Mouse (Mus musculus) forebrain, embryonic 11.5 days (tissue): ENCODE measurements around the gene Lrrc43. TPM values are rescaled to one million over a fixed set of nuclear protein-coding genes. Genes with fewer than 3 reads are reported as not detected.

ENCODE experiments used
- ATAC-seq: fragments of 200-750 bp; cut with Nextera tagmentation; replicated peaks from 2 replicates; pipeline ENCODE4 v1.8.0; 2017; ENCODE audit warnings: moderate TSS enrichment; ENCODE audit not compliant: low FRiP score
- DNase-seq: peaks from one replicate; pipeline ENCODE4 v3.0.0-alpha.2; 2017; ENCODE audit warnings: low spot score
- H3K27ac ChIP-seq: fragments of 300-500 bp; sonication (generic); 2 replicates; pipeline ENCODE4 v1.5.1; 2014; ENCODE audit warnings: low read depth, low read length
- H3K27me3 ChIP-seq: fragments of 300-500 bp; sonication (generic); 2 replicates; pipeline ENCODE4 v1.6.1; 2014; ENCODE audit warnings: mild to moderate bottlenecking, low read length, mixed read lengths; ENCODE audit not compliant: control insufficient read depth, insufficient read depth
- H3K36me3 ChIP-seq: fragments of 300-500 bp; sonication (generic); 2 replicates; pipeline ENCODE4 v1.6.1; 2014; ENCODE audit warnings: mild to moderate bottlenecking, low read length, moderate library complexity, mixed read lengths; ENCODE audit not compliant: control insufficient read depth, insufficient read depth
- H3K4me1 ChIP-seq: fragments of 300-500 bp; sonication (generic); replicated peaks from 2 replicates; pipeline ENCODE4 v1.6.1; 2014; ENCODE audit warnings: low read length, mixed read lengths; ENCODE audit not compliant: control insufficient read depth, insufficient read depth
- H3K4me2 ChIP-seq: fragments of 300-500 bp; sonication (generic); 2 replicates; pipeline ENCODE4 v1.6.1; 2014; ENCODE audit warnings: low read depth, mild to moderate bottlenecking, low read length, moderate library complexity, mixed read lengths; ENCODE audit not compliant: severe bottlenecking
- H3K4me3 ChIP-seq: fragments of 300-500 bp; sonication (generic); 2 replicates; pipeline ENCODE4 v1.5.1; 2014; ENCODE audit warnings: low read depth, low read length
- H3K9ac ChIP-seq: fragments of 300-500 bp; sonication (generic); 2 replicates; pipeline ENCODE4 v1.6.1; 2014; ENCODE audit warnings: low read length
- H3K9me3 ChIP-seq: fragments of 300-500 bp; sonication (generic); 2 replicates; pipeline ENCODE4 v1.6.1; 2016; ENCODE audit warnings: low read length, mixed read lengths; ENCODE audit not compliant: control insufficient read depth
- WGBS: fragments of 180-500 bp; shearing (Covaris S2); extraction: QIAGEN DNeasy Blood & Tissue Kit; methylation state at CpG from one replicate; pipeline ENCODE4 v1.1.7; 2014; 5-methylcytosine and 5-hydroxymethylcytosine counted together
- polyA plus RNA-seq: library from polyadenylated mRNA; unstranded; fragments of >200 nt; fragmentation: Nextera tagmentation; extraction: Ambion mirVana; gene quantifications from 2 replicates; pipeline ENCODE4 v1.2.1, GENCODE M21; 2014

The Lrrc43 gene
- polyA plus RNA-seq, 1 experiment from 2014 or later, result not detected

GRCm38 (mm10) chr5:123524393-123524750, 35.3 kb downstream of the Lrrc43 start:
- Histone ChIP-seq H3K9ac (peak overlapping the region; percentile 46), H3K27ac (peak overlapping the region; percentile 27; the same call in 1 of the 2 replicates), H3K27me3 (no peaks in the 10 kb centered on the region), H3K4me1 (peaks cover 9% of the 10 kb centered on the region), H3K4me3 (peak overlapping the region; percentile 90), H3K9me3 (no peaks in the 10 kb centered on the region), H3K4me2 (peak overlapping the region; percentile 93), H3K36me3 (no peaks in the 10 kb centered on the region)
- WGBS, result under 1% methylated on average over 26 of the region's 27 CpGs
- ATAC-seq (peak; percentile 95), DNase-seq (no peak)

GRCm38 (mm10) chr5:123525281-123525680, 36.2 kb downstream of the Lrrc43 start, which contains the start of gene Gm49027:
Gene Gm49027 (minus strand): TSS chr5:123525488.
- H3K4me1 ChIP-seq, result peaks cover 9% of the 10 kb centered on the region
- no peaks in the 10 kb centered on the region for H3K9me3 ChIP-seq
- peak within 1 kb of the TSS; percentile 90 for H3K4me3 ChIP-seq
- DNase-seq, result peak; percentile 46
- WGBS, result 88% methylated on average over 7 of the region's 7 CpGs
- H3K36me3 ChIP-seq, result no peaks in the 10 kb centered on the region
- ATAC-seq, result no peak
- peak within 1 kb of the TSS; percentile 93 for H3K4me2 ChIP-seq
- H3K9ac ChIP-seq, result peak within 1 kb of the TSS; percentile 46
- H3K27me3 ChIP-seq, result no peaks in the 10 kb centered on the region
- H3K27ac ChIP-seq, result peak within 1 kb of the TSS; percentile 27; the same call in 1 of the 2 replicates

GRCm38 (mm10) chr5:123525916-123526495, 36.9 kb downstream of the Lrrc43 start:
- H3K27me3 ChIP-seq, result no peaks in the 10 kb centered on the region
- peak; percentile 44 for DNase-seq
- WGBS, result 92% methylated on average over 9 of the region's 9 CpGs
- H3K27ac ChIP-seq, result no peak overlapping the region
- H3K9ac ChIP-seq, result no peak overlapping the region
- H3K4me3 ChIP-seq, result no peak overlapping the region
- H3K9me3 ChIP-seq, result no peaks in the 10 kb centered on the region
- H3K4me1 ChIP-seq, result peaks cover 9% of the 10 kb centered on the region
- ATAC-seq, result no peak
- H3K36me3 ChIP-seq, result no peaks in the 10 kb centered on the region; the same call in 1 of the 2 replicates
- H3K4me2 ChIP-seq, result no peak overlapping the region

- Histone ChIP-seq H3K27me3 (no peaks in the 10 kb centered on the region), H3K4me3 (no peak overlapping the region), H3K36me3 (no peaks in the 10 kb centered on the region; the same call in 1 of the 2 replicates), H3K9me3 (no peaks in the 10 kb centered on the region), H3K27ac (no peak overlapping the region), H3K4me1 (0 out of 2 replicates have a peak, but pooled peaks cover 2% of the 10 kb centered on the region), H3K9ac (no peak overlapping the region), H3K4me2 (no peak overlapping the region)
- ATAC-seq, result no peak
- WGBS, result 77% methylated on average over 7 of the region's 7 CpGs
- peak; percentile 44 for DNase-seq
Measured at GRCm38 (mm10) chr5:123528641-123529040, 39.5 kb downstream of the Lrrc43 start.

GRCm38 (mm10) chr5:123530056-123530455, 41.0 kb downstream of the Lrrc43 start:
- Histone ChIP-seq H3K4me1 (no peaks in the 10 kb centered on the region), H3K4me3 (no peak overlapping the region), H3K27ac (no peak overlapping the region), H3K9me3 (no peaks in the 10 kb centered on the region), H3K4me2 (no peak overlapping the region), H3K27me3 (no peaks in the 10 kb centered on the region), H3K36me3 (no peaks in the 10 kb centered on the region; the same call in 1 of the 2 replicates), H3K9ac (no peak overlapping the region)
- ATAC-seq, result no peak
- DNase-seq, result peak; percentile 42
- WGBS, result 90% methylated on average over 8 of the region's 8 CpGs

- no peak for DNase-seq
- 92% methylated on average over 10 of the region's 10 CpGs for WGBS
- Histone ChIP-seq H3K4me1 (no peaks in the 10 kb centered on the region), H3K36me3 (no peaks in the 10 kb centered on the region; the same call in 1 of the 2 replicates), H3K4me3 (no peak overlapping the region), H3K27ac (no peak overlapping the region), H3K9me3 (no peaks in the 10 kb centered on the region), H3K27me3 (no peaks in the 10 kb centered on the region), H3K9ac (no peak overlapping the region), H3K4me2 (no peak overlapping the region)
- ATAC-seq, result no peak
Measured at GRCm38 (mm10) chr5:123533801-123534200, 44.7 kb downstream of the Lrrc43 start.

- ATAC-seq, result no peak
- Histone ChIP-seq H3K4me2 (no peak overlapping the region), H3K36me3 (no peaks in the 10 kb centered on the region; the same call in 1 of the 2 replicates), H3K27ac (no peak overlapping the region), H3K27me3 (no peaks in the 10 kb centered on the region), H3K4me3 (no peak overlapping the region), H3K4me1 (no peaks in the 10 kb centered on the region), H3K9ac (no peak overlapping the region), H3K9me3 (no peaks in the 10 kb centered on the region)
- WGBS, result 91% methylated on average over 7 of the region's 7 CpGs
- DNase-seq, result no peak
Measured at GRCm38 (mm10) chr5:123555693-123556092, 66.6 kb downstream of the Lrrc43 start.

GRCm38 (mm10) chr5:123556451-123556850, 67.3 kb downstream of the Lrrc43 start:
- 75% methylated on average over 2 of the region's 2 CpGs for WGBS

More at GRCm38 (mm10) chr5:123556451-123556850, 67.3 kb downstream of the Lrrc43 start:
- Histone ChIP-seq H3K4me3 (no peak overlapping the region), H3K36me3 (no peaks in the 10 kb centered on the region; the same call in 1 of the 2 replicates), H3K27me3 (no peaks in the 10 kb centered on the region), H3K9ac (no peak overlapping the region), H3K27ac (no peak overlapping the region), H3K9me3 (no peaks in the 10 kb centered on the region), H3K4me1 (no peaks in the 10 kb centered on the region), H3K4me2 (no peak overlapping the region)
- DNase-seq (no peak), ATAC-seq (no peak)
